Mouse (Mus musculus): Measurements from ENCODE around the gene E2f2. TPM values are rescaled to one million over a fixed set of nuclear protein-coding genes. Genes with fewer than 3 reads are reported as not detected.

Gene E2f2
- total and polyA plus RNA-seq, 3 experiments = 14.1 to 70.3 (median 45.9) TPM

DNA sequence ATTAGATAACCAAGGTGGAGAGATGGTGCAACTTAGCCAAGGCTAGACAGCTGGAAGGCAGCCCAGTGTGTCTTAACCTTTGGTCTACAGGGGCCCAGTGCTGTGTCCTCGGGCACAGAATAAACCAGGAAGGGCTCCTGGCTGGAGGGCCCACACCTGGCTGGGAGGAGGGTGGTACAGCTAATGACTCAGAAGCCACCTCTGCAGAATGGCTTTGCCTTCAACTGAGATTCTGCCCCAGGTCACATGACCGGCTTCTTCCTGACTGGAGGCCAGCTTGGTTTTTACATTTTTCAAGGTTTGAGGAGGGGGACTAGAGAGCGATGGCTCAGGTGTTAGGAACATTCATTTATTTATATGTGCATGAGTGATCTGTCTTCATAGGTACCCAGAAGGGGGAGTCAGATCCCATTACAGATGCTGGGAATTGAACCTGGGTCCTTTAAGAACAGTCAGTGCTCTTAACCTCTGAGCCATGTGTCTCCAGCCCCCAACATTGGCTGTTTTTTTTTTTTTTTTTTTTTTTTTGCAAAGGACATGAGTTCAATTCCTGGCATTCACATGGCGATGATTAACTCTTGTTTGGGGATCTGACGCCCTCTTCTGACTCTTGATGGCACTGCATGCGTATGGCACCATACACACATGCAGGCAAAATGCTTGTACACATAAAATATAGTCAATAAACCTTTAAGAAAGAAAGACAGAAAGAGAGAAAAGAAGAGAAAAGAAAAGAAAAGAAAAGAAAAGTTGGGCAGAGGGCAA lies 17.0 kb downstream of the E2f2 start:
- TF ChIP-seq CTCF (IDR thresholded peaks at IDR 0.05; ENCODE audit: low read depth, low read length) = no peak
- no peak for TF ChIP-seq POLR2AphosphoS5 (IDR thresholded peaks at IDR 0.05; ENCODE audit: insufficient replicate concordance, low read depth, low read length)
- TF ChIP-seq GATA2 (IDR thresholded peaks at IDR 0.05; ENCODE audit: borderline replicate concordance, low read depth, low read length) = no peak
- TF ChIP-seq GATA1 (IDR thresholded peaks at IDR 0.05; ENCODE audit: borderline replicate concordance, low read length) = no peak
- no peak for TF ChIP-seq TAL1 (conservative IDR thresholded peaks at IDR 0.05; ENCODE audit: low read depth, low read length)
- Histone ChIP-seq H3K4me3 (ENCODE audit: low read depth, low read length) (no peak overlapping the region), H3K27me3 (ENCODE audit: insufficient read depth, low read length) (no peaks in the 10 kb centered on the region), H3K36me3 (replicated peaks) (peaks cover 99% of the 10 kb centered on the region), H3K4me1 (ENCODE audit: insufficient read depth, low read depth, low read length) (peaks cover 40% of the 10 kb centered on the region), H3K9me3 (replicated peaks) (no peaks in the 10 kb centered on the region)
- ATAC-seq (ENCODE audit: extremely low read depth, insufficient number of reproducible peaks, low FRiP score, poor library complexity, severe bottlenecking) (no peak), DNase-seq (ENCODE audit: low spot score) (no peak)

GRCm38 (mm10) chr4:136189912-136190311 lies 17.7 kb downstream of the E2f2 start:
- DNase-seq (ENCODE audit: low spot score) = no peak
- TF ChIP-seq GATA1 (IDR thresholded peaks at IDR 0.05; ENCODE audit: borderline replicate concordance, low read length) (no peak), CTCF (IDR thresholded peaks at IDR 0.05; ENCODE audit: low read depth, low read length) (no peak), TAL1 (conservative IDR thresholded peaks at IDR 0.05; ENCODE audit: low read depth, low read length) (no peak), GATA2 (IDR thresholded peaks at IDR 0.05; ENCODE audit: borderline replicate concordance, low read depth, low read length) (no peak), POLR2AphosphoS5 (IDR thresholded peaks at IDR 0.05; ENCODE audit: insufficient replicate concordance, low read depth, low read length) (no peak)
- no peak for ATAC-seq (ENCODE audit: extremely low read depth, insufficient number of reproducible peaks, low FRiP score, poor library complexity, severe bottlenecking)
- Histone ChIP-seq H3K27me3 (ENCODE audit: insufficient read depth, low read length) (no peaks in the 10 kb centered on the region), H3K4me3 (ENCODE audit: low read depth, low read length) (no peak overlapping the region), H3K9me3 (replicated peaks) (no peaks in the 10 kb centered on the region), H3K36me3 (replicated peaks) (peaks cover 100% of the 10 kb centered on the region), H3K4me1 (ENCODE audit: insufficient read depth, low read depth, low read length) (peaks cover 35% of the 10 kb centered on the region)

DNA sequence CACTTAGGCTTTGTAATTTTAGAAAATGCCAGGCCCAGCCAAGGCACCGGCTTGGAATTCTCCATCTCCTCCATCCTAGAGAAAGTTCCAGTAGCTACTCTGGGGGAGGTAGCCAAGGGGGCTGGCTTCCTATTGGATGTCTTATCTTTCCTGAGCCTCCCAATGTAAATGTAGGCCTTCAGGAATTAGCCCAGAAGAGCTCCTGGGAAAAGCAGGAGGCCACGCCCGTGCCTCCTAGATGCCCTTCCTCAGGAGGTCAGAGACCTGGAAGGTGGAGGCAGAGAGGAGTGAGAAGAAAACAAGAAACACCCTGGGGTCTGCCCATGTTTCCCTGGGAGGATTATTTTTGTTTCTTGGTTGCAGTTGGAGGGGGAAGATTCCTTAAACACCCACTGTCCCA lies 21.4 kb downstream of the E2f2 start:
- H3K27me3 ChIP-seq (ENCODE audit: insufficient read depth, low read length) = no peaks in the 10 kb centered on the region
- no peak for DNase-seq (ENCODE audit: low spot score)
- H3K4me1 ChIP-seq (ENCODE audit: insufficient read depth, low read depth, low read length) = peaks cover 19% of the 10 kb centered on the region
- peaks cover 79% of the 10 kb centered on the region for H3K36me3 ChIP-seq (replicated peaks)
- TF ChIP-seq TAL1 (conservative IDR thresholded peaks at IDR 0.05; ENCODE audit: low read depth, low read length) (no peak), CTCF (IDR thresholded peaks at IDR 0.05; ENCODE audit: low read depth, low read length) (no peak), GATA2 (IDR thresholded peaks at IDR 0.05; ENCODE audit: borderline replicate concordance, low read depth, low read length) (no peak), POLR2AphosphoS5 (IDR thresholded peaks at IDR 0.05; ENCODE audit: insufficient replicate concordance, low read depth, low read length) (no peak), GATA1 (IDR thresholded peaks at IDR 0.05; ENCODE audit: borderline replicate concordance, low read length) (no peak)
- no peak overlapping the region for H3K4me3 ChIP-seq (ENCODE audit: low read depth, low read length)
- no peak for ATAC-seq (ENCODE audit: extremely low read depth, insufficient number of reproducible peaks, low FRiP score, poor library complexity, severe bottlenecking)
- H3K9me3 ChIP-seq (replicated peaks) = no peaks in the 10 kb centered on the region

- Histone ChIP-seq H3K27me3 (ENCODE audit: insufficient read depth, low read length) (no peaks in the 10 kb centered on the region), H3K4me1 (ENCODE audit: insufficient read depth, low read depth, low read length) (peaks cover 13% of the 10 kb centered on the region), H3K9me3 (replicated peaks) (no peaks in the 10 kb centered on the region), H3K36me3 (replicated peaks) (peaks cover 64% of the 10 kb centered on the region), H3K4me3 (ENCODE audit: low read depth, low read length) (no peak overlapping the region)
- no peak for DNase-seq (ENCODE audit: low spot score)
- no peak for TF ChIP-seq GATA2 (IDR thresholded peaks at IDR 0.05; ENCODE audit: borderline replicate concordance, low read depth, low read length)
- no peak for TF ChIP-seq POLR2AphosphoS5 (IDR thresholded peaks at IDR 0.05; ENCODE audit: insufficient replicate concordance, low read depth, low read length)
- TF ChIP-seq TAL1 (conservative IDR thresholded peaks at IDR 0.05; ENCODE audit: low read depth, low read length) = no peak
- no peak for TF ChIP-seq GATA1 (IDR thresholded peaks at IDR 0.05; ENCODE audit: borderline replicate concordance, low read length)
- TF ChIP-seq CTCF (IDR thresholded peaks at IDR 0.05; ENCODE audit: low read depth, low read length) = no peak
- ATAC-seq (ENCODE audit: extremely low read depth, insufficient number of reproducible peaks, low FRiP score, poor library complexity, severe bottlenecking) = no peak
Observed at GRCm38 (mm10) chr4:136195029-136195428, 22.8 kb downstream of the E2f2 start.

- H3K4me1 ChIP-seq (ENCODE audit: insufficient read depth, low read depth, low read length) = peaks cover 10% of the 10 kb centered on the region
- ATAC-seq (ENCODE audit: extremely low read depth, insufficient number of reproducible peaks, low FRiP score, poor library complexity, severe bottlenecking) (no peak), DNase-seq (ENCODE audit: low spot score) (no peak)
- H3K27me3 ChIP-seq (ENCODE audit: insufficient read depth, low read length) = peaks cover under 1% of the 10 kb centered on the region; the same call in 1 of the 2 replicates
- H3K4me3 ChIP-seq (ENCODE audit: low read depth, low read length) = no peak overlapping the region
- TF ChIP-seq CTCF (IDR thresholded peaks at IDR 0.05; ENCODE audit: low read depth, low read length) (no peak), POLR2AphosphoS5 (IDR thresholded peaks at IDR 0.05; ENCODE audit: insufficient replicate concordance, low read depth, low read length) (no peak), TAL1 (conservative IDR thresholded peaks at IDR 0.05; ENCODE audit: low read depth, low read length) (no peak), GATA1 (IDR thresholded peaks at IDR 0.05; ENCODE audit: borderline replicate concordance, low read length) (no peak), GATA2 (IDR thresholded peaks at IDR 0.05; ENCODE audit: borderline replicate concordance, low read depth, low read length) (no peak)
- peaks cover 58% of the 10 kb centered on the region for H3K36me3 ChIP-seq (replicated peaks)
- no peaks in the 10 kb centered on the region for H3K9me3 ChIP-seq (replicated peaks)
Observed at GRCm38 (mm10) chr4:136195629-136196028, 23.4 kb downstream of the E2f2 start.

GRCm38 (mm10) chr4:136196201-136196600 lies 24.0 kb downstream of the E2f2 start:
- no peak overlapping the region for H3K4me3 ChIP-seq (ENCODE audit: low read depth, low read length)
- H3K9me3 ChIP-seq (replicated peaks) = no peaks in the 10 kb centered on the region
- peaks cover 5% of the 10 kb centered on the region for H3K4me1 ChIP-seq (ENCODE audit: insufficient read depth, low read depth, low read length)
- no peak for ATAC-seq (ENCODE audit: extremely low read depth, insufficient number of reproducible peaks, low FRiP score, poor library complexity, severe bottlenecking)
- TF ChIP-seq CTCF (IDR thresholded peaks at IDR 0.05; ENCODE audit: low read depth, low read length) (no peak), GATA1 (IDR thresholded peaks at IDR 0.05; ENCODE audit: borderline replicate concordance, low read length) (no peak), GATA2 (IDR thresholded peaks at IDR 0.05; ENCODE audit: borderline replicate concordance, low read depth, low read length) (no peak), TAL1 (conservative IDR thresholded peaks at IDR 0.05; ENCODE audit: low read depth, low read length) (no peak), POLR2AphosphoS5 (IDR thresholded peaks at IDR 0.05; ENCODE audit: insufficient replicate concordance, low read depth, low read length) (no peak)
- peaks cover 4% of the 10 kb centered on the region; the same call in 1 of the 2 replicates for H3K27me3 ChIP-seq (ENCODE audit: insufficient read depth, low read length)
- DNase-seq (ENCODE audit: low spot score) = no peak
- peaks cover 52% of the 10 kb centered on the region for H3K36me3 ChIP-seq (replicated peaks)

Data from G1E (cell line).